Mouse (Mus musculus): ENCODE results near the gene Fbxo27.
A peak's percentile ranks its signal among the peaks of the same experiment; 100 is the strongest.
"Not testable (repeated sequence)": the region's sequence is repeated elsewhere in the genome, so short reads cannot be mapped to it uniquely, and the experiment has no call there.

Fbxo27 gene

DNA sequence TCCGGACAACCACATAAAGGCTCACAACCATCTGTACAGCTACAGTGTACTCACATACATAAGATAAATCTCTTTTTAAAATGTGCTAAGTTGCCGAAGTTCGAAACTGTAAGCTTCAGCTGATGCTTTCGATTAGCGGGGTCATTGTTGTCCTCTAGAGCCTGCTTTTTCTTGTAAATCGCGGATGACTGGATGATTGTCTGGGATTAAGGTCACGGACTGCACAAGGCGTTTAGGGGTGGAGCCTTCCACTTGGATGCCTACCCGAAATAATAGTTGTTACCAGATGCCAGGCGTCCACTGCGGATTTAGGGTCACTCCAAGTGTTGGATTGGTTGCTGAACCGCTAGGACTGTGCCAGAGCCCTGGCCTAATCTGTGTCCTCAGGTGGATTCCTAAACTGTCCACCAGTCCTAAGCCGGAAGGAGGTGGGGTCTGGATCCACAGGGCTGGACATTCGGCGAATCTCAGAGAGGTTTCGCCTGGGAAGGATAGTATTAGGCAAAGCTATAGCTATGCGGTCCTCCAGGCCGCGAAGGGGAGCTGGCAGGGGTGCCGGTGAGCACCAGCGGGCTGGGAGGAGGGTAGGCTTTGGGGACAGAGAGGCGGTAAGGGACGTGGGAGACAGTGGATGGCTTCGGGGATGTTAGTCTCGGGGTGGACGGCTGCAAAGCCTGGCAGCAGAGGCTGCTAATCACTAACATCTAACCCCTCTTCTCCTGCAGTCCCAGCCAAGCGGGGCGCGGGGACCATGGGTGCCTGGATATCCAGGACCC lies at the start of gene Fbxo27:
Gene Fbxo27 (plus strand): TSS at position 305 of the 776 bp plus-strand sequence.
- DNase-seq (ENCODE audit: low spot score), result no peak

- no peak for DNase-seq (ENCODE audit: low spot score)
These were observed 47.3 kb upstream of the Fbxo27 start for GRCm38 (mm10) chr7:28645366-28645765.

DNA sequence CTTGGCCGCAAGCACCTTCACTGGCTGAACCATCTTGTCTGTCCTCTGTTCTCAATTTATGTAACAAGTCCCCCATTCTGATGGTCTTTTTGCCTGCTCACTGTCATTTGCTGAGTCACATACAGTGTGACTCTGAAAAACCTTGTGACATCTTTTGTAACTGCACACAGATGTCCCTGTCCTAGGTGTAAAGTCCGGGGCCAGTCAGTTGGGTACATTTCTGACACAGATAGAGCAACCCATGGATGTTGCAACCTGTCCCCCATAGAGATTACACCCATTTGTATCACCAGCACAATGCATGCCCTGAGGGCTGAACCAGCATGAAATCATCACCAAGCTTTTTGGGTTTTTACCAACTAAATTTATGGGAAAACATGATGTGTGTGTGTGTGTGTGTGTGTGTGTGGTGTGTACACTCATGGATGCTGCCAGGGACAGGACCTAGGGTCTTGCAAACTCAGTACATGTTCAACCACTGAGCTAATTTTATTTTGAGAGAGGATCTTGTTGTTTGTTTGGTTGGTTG lies 46.6 kb upstream of the Fbxo27 start:
- no peak for DNase-seq (ENCODE audit: low spot score)

- DNase-seq (ENCODE audit: low spot score), result no peak
These were observed 45.6 kb upstream of the Fbxo27 start for GRCm38 (mm10) chr7:28647016-28647415.

DNA sequence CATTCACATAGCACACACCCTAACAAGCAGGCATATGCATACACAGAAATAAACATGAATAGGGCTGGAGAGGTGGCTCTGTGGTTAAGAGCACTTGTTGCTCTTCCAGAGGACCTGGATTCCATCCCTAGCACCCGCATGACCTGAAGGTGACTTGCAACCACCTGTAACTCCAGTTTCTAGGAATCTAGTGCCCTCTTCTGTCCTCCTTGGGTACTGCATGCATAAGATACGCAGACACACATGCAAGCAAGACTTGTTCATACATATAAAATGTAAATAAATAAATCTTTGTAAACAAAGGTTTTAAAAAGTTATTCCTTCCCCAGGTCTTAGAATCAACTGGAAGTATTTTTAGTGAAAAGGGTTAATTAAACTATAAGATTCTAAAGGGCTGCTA lies 41.5 kb upstream of the Fbxo27 start:
- DNase-seq (ENCODE audit: low spot score), result no peak

DNA sequence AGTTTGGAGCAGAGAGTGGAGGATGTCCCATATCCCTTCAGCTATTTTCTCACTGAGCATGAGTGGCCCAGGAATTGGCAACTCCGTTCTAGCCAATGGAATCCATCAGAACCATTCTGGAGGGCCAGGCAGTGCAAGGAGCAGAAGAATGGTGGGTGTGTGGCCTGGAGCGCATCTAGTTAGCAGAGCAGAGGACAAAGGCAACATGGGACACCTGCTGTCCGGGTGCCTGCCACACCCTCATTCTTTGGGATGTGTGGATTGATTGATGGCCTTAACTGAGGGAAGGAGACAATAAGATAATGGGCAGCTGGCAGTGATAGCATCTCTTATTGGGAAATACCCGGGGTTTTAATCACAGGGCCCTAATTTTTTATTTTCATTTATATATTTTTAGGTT lies 36.2 kb upstream of the Fbxo27 start:
- no peak for DNase-seq (ENCODE audit: low spot score)

DNA sequence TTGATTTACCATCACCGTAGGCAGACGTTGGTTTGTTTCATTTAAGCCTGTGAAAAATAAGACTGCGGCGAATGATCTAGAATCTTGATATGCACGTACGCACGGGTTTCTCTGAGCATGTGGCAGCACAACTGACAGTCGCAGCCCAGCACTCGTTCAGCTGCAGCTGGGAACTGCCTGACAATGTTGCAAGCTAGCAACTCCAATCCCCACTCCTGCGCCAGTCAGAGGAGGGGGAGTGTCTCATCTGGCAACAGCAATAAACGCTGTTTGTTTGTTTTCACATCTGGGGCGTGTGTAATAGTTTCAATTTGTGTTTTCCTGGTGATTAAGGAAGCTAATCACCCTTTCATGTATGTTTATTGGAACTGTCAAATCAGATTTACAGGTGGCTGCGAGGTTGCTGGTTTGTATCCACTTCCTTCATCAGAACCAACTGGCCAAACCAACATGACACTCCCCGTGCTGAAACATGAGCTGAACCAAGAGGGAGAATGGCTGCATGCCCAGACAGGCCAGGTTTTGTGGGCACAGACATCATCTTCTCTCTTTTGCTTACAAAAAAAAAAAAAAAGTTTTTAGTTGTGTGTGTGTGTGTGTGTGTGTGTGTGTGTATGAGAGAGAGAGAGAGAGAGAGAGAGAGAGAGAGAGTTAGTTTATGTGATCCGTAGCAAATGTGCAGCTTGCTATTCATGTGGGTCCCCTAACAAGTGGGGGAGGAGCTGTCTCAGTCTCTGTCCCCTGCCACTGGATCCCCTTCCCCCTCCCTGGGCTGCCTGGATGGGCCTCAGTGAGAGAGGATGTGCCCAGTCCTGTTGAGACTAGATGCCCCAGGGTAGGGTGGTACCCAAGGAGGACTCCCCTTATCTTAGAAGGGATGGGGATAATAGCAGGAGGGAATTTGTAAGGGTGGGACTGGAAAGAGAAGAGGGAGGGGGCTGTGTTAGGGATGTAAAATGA lies 26.7 kb upstream of the Fbxo27 start:
- DNase-seq (ENCODE audit: low spot score), result peak; percentile 36

DNA sequence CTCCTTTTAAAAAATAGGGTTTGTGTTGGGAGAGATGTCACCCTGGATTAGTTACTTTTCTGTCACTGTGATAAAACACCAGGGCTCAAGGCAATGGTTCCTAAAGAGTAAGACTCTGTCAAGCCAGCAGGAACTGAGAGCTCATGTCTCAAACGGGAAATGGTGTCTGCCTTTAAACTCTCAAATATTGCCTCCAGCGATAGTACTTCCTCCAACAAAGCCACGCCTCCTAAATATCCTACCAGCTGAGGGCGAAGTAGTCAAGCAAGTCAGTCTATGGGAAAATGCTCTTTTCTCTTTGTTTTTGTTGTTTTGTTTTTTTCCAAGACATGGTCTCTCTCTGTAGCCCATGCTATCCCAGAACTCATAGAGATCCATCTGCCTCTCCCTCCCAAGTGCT lies 21.5 kb upstream of the Fbxo27 start:
- DNase-seq (ENCODE audit: low spot score), result no peak

DNA sequence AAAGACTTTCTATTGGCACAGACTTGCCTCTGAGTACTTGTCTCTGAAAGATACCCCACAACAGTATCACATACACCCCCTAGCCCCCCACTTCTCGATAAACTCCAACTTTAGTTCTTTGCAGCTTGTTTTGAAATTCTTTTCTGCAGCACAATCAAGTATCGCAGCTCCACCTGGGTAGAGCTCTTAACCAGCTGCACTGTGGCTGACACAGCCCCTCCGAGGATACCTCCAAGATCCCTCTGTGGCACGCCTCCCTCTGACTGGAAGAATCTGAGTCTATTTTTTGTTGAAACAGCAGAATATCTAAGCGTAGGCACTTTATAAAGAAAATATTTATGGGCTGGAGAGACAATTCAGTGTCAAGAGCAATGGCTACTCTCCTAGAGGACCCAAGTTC lies 20.4 kb upstream of the Fbxo27 start:
- DNase-seq (ENCODE audit: low spot score), result no peak

DNA sequence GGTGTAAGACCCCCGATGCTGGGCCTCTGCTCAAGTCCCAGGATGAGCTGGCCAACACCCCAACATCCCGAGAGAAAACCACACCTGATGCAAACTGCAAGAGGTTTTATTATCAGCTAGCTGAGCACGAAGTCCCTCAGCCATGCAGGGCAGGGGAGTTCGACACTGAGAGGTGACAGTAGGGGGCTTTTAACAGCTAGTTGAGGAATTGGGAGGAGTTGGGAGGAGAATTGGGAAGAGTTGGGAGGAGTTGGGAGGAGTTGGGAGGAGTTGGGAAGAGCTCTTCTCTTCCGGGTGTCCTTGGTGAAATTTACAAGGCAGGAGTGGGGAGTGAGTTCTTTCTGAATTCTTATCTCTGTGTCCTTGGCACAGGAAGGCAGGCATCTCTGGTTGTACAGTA lies 19.9 kb upstream of the Fbxo27 start:
- not testable (repeated sequence) for DNase-seq (ENCODE audit: low spot score)

DNA sequence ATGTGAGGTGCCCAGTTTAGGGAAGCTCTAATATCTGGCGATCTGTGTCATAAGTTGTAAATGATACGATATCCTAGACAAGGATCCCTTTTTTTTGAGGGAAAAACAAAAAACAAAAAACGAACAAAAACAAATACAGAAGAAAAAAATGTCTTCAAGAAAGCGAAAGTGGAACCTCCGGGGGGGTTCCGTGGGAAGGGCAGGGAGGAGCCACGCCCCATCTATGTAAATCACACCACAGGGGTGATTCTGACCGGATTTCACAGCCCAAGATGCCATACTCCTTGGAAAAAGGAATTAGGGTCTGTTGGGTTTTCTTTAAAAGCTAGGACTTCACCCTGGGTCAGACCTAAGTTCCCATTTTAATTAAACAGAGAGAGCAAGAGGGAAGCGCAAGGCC lies 17.7 kb upstream of the Fbxo27 start:
- no peak for DNase-seq (ENCODE audit: low spot score)

DNA sequence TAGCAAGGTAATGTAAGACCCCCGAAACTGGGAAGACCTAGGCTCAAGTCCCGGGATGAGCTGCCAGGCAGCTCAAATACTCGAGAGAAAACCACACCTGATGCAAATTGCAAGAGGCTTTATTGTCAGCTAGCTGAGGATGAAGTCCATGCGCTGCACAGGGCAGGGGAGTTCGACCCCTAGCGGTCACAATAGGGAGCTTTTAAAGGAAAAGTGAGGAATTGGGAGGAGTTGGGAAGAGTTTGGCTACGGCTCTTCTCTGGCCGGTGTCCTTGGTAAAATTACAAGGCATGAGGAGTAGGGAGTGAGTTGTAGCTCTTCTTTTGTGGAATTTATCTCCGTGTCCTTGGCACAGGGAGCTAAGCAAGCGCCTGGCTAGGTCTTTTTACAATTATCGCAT lies 16.9 kb upstream of the Fbxo27 start:
- DNase-seq (ENCODE audit: low spot score), result no peak

DNA sequence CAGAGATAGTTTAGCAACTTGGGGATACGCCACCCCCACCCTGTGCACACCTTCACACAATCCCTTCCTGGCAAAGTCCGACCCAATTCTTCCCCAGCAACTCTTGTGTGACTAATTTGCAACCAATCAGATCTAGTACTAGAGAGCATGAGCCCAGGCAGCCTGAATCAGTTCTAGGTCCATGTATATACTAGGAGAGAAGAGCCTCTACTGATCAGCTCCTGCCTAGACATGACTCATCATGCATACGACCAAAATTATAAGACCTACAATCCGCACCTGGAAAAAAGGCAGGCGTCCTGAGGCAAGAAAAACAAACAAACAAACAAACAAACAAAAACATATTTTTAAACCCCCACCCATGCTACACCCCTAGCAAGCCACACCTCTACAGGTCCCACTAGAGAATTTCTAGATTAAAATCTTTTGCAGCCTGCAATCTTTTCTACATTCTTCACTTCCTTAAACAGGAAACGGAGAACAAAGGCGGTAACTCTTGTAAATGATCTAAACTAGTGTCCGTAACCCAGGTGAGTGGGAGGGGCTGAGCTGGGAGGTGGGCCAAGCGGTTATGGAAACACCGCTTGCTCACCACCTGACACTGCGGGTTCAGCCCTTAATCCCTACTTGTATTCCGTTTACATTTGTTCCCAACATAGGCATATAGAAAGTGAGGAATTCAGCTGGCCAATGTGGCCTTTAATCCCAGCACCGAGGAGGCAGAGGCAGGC lies 15.7 kb upstream of the Fbxo27 start:
- DNase-seq (ENCODE audit: low spot score), result no peak

GRCm38 (mm10) chr7:28677624-28678023 lies 15.0 kb upstream of the Fbxo27 start:
- DNase-seq (ENCODE audit: low spot score), result no peak

- DNase-seq (ENCODE audit: low spot score), result no peak
These were observed 1.6 kb upstream of the Fbxo27 start for GRCm38 (mm10) chr7:28691075-28691474.

DNA sequence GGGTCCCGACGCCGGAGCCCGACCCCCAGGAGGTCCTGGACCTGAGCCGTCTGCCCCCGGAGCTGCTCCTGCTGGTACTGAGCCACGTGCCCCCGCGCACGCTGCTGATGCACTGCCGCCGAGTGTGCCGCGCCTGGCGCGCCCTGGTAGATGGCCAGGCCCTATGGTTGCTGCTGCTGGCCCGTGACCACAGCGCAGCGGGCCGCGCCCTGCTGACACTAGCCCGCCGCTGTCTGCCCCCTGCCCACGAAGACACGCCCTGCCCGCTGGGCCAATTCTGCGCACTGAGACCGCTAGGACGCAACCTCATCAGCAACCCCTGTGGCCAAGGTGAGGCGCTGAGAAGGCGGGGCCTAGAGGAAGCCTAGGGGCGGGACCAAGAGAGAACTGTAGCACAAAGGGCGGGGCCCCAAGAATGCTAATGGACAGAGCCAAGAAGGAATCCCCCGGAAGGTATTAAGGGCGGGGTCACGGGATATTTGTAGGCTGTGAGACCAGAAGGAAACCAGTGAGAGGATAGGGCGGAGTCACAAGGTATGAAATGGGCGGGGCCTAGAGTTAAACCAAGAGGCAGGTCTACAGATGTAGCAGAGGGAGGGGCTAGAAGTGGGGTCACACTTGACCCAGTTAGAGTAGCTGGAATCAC lies 795 bp downstream of the Fbxo27 start:
- DNase-seq (ENCODE audit: low spot score), result peak; percentile 54

DNA sequence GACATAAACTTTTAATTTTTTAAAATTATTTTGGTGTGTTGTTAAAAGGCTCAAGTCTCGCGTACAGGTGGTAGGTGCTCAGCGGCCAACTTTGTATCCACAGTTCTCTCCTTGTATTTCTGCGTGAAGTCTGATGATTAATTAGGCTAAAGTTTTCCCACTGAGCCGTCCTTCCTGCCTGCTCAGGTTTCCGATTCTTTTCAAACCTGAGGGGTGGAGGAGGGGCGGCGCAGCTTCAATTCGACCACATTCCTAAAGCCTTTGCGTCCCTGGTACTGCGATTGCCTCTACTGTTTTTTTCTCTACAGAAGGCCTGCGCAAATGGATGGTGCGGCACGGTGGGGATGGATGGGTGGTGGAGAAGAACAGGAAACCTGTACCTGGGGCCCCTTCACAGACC lies 1.8 kb downstream of the Fbxo27 start:
- DNase-seq (ENCODE audit: low spot score), result peak; percentile 35

- no peak for DNase-seq (ENCODE audit: low spot score)
These were observed 2.4 kb downstream of the Fbxo27 start for GRCm38 (mm10) chr7:28694966-28695511.

DNA sequence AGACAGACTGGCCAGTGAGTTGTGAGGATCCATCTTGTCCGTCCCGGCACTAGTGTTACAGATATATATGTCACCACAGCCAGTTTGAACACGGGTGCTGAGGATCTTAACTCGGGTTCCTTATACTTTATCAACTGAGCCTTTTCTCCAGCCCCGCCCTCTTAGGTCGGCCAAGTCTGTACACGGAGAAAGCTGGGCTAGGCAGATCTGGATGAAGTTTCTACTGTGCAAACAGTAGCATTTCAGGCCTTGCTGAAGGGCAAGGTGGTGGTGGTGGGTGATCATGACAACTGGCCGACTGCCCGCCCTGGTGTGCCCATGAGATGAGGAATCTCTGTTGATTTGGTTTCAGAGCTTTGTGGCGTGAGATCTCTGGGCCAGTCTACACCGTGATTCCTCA lies 4.6 kb downstream of the Fbxo27 start:
- no peak for DNase-seq (ENCODE audit: low spot score)

DNA sequence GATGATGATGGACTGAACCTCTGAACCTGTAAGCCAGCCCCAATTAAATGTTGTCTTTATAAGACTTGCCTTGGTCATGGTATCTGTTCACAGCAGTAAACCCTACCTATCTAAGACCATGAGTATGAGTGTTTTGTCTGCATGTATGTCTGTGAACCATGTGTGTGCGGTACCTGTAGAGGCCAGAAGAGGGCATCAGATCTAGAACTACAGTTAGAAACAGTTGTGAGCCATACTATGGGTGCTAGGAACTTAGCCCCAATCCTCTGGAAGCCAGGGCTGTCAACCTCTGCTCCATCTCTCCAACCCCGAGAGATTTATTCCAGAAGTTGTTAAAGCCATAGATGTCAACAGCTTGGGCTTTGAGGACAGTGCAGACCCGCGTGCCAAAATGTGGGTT lies 7.6 kb downstream of the Fbxo27 start:
- DNase-seq (ENCODE audit: low spot score), result no peak

GRCm38 (mm10) chr7:28701306-28701705 lies 8.7 kb downstream of the Fbxo27 start:
- not testable (repeated sequence) for DNase-seq (ENCODE audit: low spot score)
